Mouse (Mus musculus): Measurements from ENCODE around the gene Bub3. TPM values are rescaled to one million over a fixed set of nuclear protein-coding genes. Genes with fewer than 3 reads are reported as not detected.

Bub3 gene
- total and polyA plus RNA-seq, 3 experiments = 57.3 to 191 (median 131) TPM

DNA sequence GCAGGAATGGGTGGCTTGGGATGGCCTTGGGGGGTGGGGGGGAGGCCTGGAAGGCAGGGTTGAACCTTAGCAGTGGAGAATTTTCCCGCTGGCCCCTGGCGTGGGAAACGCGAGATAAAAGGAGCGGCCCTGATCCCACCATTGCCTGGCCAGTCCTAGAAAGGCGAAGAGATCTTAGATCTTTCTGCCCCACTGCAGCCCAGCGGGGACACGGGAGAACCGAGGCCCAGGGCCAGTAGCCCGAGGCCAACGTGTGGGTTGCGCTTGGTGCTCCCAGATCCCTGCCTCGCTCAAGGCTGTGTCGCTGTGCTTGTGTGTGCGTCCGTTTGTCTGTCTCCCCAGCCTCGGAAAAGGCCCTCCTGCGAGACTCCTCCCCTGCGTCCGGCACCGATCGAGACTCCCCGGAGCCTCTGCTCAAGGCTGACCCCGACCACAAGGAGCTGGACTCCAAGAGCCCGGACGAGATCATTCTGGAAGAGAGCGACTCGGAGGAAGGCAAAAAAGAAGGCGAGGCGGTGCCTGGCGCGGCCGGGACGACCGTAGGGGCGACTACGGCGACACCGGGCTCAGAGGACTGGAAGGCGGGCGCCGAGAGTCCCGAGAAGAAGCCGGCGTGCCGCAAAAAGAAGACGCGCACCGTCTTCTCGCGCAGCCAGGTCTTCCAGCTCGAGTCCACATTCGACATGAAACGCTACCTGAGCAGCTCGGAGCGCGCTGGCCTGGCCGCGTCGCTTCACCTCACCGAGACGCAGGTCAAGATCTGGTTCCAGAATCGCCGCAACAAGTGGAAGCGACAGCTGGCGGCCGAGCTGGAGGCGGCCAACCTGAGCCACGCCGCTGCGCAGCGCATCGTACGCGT is 16.2 kb upstream of the Bub3 start:
- no peak for DNase-seq (ENCODE audit: low spot score)
- H3K9me3 ChIP-seq (replicated peaks) = peaks cover 38% of the 10 kb centered on the region
- no peaks in the 10 kb centered on the region for H3K36me3 ChIP-seq (replicated peaks)
- H3K4me3 ChIP-seq (ENCODE audit: low read depth, low read length) = peak overlapping the region; percentile 32; the same call in 1 of the 2 replicates
- ATAC-seq (ENCODE audit: extremely low read depth, insufficient number of reproducible peaks, low FRiP score, poor library complexity, severe bottlenecking) = no peak
- TF ChIP-seq POLR2AphosphoS5 (IDR thresholded peaks at IDR 0.05; ENCODE audit: insufficient replicate concordance, low read depth, low read length) (no peak), GATA2 (IDR thresholded peaks at IDR 0.05; ENCODE audit: borderline replicate concordance, low read depth, low read length) (no peak), CTCF (IDR thresholded peaks at IDR 0.05; ENCODE audit: low read depth, low read length) (no peak), GATA1 (IDR thresholded peaks at IDR 0.05; ENCODE audit: borderline replicate concordance, low read length) (no peak), TAL1 (conservative IDR thresholded peaks at IDR 0.05; ENCODE audit: low read depth, low read length) (no peak)
- H3K27me3 ChIP-seq (ENCODE audit: insufficient read depth, low read length) = peaks cover 25% of the 10 kb centered on the region
- H3K4me1 ChIP-seq (ENCODE audit: insufficient read depth, low read depth, low read length) = no peaks in the 10 kb centered on the region

DNA sequence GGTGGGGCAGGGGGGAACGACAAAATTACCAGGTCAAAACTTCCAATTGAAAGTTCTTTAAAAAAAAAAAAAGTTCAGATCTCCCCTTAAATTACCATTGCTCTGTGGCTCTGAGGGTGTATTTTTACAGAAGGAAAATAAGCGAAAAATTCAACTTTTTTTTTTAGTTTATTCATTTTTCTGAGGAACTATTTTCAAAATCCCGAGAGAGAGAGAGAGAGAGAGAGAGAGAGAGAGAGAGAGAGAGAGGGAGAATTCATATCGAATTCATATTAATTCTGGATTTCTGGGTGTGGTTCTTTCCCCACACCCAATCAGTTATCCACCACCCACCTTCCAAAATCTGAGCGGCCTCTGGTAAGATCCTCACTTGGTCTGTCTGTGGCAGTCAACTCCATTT is 15.2 kb upstream of the Bub3 start:
- DNase-seq (ENCODE audit: low spot score) = no peak

DNA sequence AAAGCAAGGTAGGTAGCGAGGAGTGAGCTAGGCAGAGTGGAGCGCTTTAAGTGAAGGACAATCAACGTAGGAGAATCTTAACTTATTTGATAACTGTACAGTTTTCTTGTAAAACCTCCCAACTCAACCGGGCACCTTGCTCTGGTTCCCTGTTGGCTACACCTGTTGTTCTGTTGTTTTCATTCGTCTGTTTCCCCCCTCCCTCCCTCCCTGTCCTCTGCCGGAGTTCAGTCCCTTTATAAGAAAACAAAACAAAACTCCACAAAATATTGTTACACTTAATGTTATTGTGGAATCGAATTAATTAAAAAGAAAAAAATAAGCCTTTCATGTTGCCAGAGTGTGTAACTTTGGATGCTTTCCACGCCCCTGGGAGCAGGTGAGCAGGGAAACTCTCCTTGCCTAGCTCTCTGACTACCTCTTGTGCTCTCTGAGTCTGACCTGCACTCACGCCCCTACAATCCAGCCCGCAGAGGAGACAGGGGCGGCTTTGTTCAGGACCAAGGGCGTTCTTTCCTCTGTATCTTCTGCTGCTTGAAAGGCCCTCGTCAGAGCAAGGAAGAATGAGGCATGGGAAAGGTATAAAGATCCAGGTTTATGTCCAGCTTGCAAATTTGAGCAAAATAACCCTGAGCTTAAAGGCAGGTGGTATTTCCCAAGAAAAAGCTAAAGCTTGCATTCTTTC is 14.2 kb upstream of the Bub3 start:
- Histone ChIP-seq H3K4me3 (ENCODE audit: low read depth, low read length) (no peak overlapping the region), H3K36me3 (replicated peaks) (no peaks in the 10 kb centered on the region), H3K4me1 (ENCODE audit: insufficient read depth, low read depth, low read length) (no peaks in the 10 kb centered on the region), H3K27me3 (ENCODE audit: insufficient read depth, low read length) (peaks cover 42% of the 10 kb centered on the region), H3K9me3 (replicated peaks) (peaks cover 35% of the 10 kb centered on the region)
- ATAC-seq (ENCODE audit: extremely low read depth, insufficient number of reproducible peaks, low FRiP score, poor library complexity, severe bottlenecking) (no peak), DNase-seq (ENCODE audit: low spot score) (no peak)
- TF ChIP-seq CTCF (IDR thresholded peaks at IDR 0.05; ENCODE audit: low read depth, low read length) (no peak), TAL1 (conservative IDR thresholded peaks at IDR 0.05; ENCODE audit: low read depth, low read length) (no peak), GATA1 (IDR thresholded peaks at IDR 0.05; ENCODE audit: borderline replicate concordance, low read length) (no peak), GATA2 (IDR thresholded peaks at IDR 0.05; ENCODE audit: borderline replicate concordance, low read depth, low read length) (no peak), POLR2AphosphoS5 (IDR thresholded peaks at IDR 0.05; ENCODE audit: insufficient replicate concordance, low read depth, low read length) (no peak)

More for the DNA sequence above, 15.2 kb upstream of the Bub3 start:
- no peak for ATAC-seq (ENCODE audit: extremely low read depth, insufficient number of reproducible peaks, low FRiP score, poor library complexity, severe bottlenecking)
- H3K36me3 ChIP-seq (replicated peaks) = no peaks in the 10 kb centered on the region
- no peaks in the 10 kb centered on the region for H3K4me1 ChIP-seq (ENCODE audit: insufficient read depth, low read depth, low read length)
- H3K27me3 ChIP-seq (ENCODE audit: insufficient read depth, low read length) = peaks cover 35% of the 10 kb centered on the region
- TF ChIP-seq TAL1 (conservative IDR thresholded peaks at IDR 0.05; ENCODE audit: low read depth, low read length) = no peak
- peaks cover 38% of the 10 kb centered on the region for H3K9me3 ChIP-seq (replicated peaks)
- H3K4me3 ChIP-seq (ENCODE audit: low read depth, low read length) = no peak overlapping the region

DNA sequence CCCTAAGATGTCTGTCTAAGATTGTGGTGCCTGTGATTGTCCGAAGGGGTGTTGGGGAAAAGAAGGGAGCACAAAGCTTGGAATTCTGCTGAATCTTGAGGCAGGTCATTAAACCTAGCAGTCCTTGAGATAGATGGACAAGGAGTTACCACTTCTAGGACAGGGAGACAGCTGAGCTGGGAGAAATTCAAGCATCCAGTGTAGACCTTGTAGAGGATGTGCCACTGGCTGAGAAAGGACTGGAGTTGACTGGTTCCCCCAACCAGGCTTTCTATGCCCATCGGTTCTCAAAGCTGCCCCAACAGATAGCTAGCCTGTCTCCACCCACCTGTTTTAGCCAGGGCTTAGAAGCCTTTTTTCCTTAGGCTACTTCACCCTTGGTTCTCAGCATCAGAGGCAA is 13.6 kb upstream of the Bub3 start:
- peaks cover 48% of the 10 kb centered on the region for H3K27me3 ChIP-seq (ENCODE audit: insufficient read depth, low read length)

DNA sequence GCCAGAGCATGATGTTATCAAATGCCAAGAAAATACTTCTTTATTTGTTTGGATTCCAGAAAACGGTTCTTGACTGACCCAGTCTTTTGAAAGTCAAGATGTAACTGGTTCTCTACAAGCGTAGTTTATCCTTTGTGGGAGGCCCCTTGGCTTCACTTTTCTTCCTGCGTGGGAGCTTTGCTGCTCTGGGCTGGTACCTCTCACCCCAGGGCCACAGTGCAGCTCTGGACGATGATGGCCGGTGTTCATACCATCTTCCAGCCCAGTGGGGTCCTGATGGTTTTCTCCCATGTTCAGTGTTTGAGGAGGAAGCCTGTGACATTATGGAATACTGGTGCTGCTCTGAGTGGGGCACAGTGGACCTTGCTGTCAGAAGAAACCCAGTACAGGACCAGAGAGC is 12.5 kb upstream of the Bub3 start:
- TF ChIP-seq GATA1 (IDR thresholded peaks at IDR 0.05; ENCODE audit: borderline replicate concordance, low read length) (no peak), POLR2AphosphoS5 (IDR thresholded peaks at IDR 0.05; ENCODE audit: insufficient replicate concordance, low read depth, low read length) (no peak), TAL1 (conservative IDR thresholded peaks at IDR 0.05; ENCODE audit: low read depth, low read length) (no peak), CTCF (IDR thresholded peaks at IDR 0.05; ENCODE audit: low read depth, low read length) (no peak), GATA2 (IDR thresholded peaks at IDR 0.05; ENCODE audit: borderline replicate concordance, low read depth, low read length) (no peak)
- Histone ChIP-seq H3K4me3 (ENCODE audit: low read depth, low read length) (no peak overlapping the region), H3K9me3 (replicated peaks) (peaks cover 21% of the 10 kb centered on the region), H3K36me3 (replicated peaks) (no peaks in the 10 kb centered on the region), H3K4me1 (ENCODE audit: insufficient read depth, low read depth, low read length) (no peaks in the 10 kb centered on the region; the same call in 1 of the 2 replicates), H3K27me3 (ENCODE audit: insufficient read depth, low read length) (peaks cover 59% of the 10 kb centered on the region)
- DNase-seq (ENCODE audit: low spot score) = no peak
- ATAC-seq (ENCODE audit: extremely low read depth, insufficient number of reproducible peaks, low FRiP score, poor library complexity, severe bottlenecking) = no peak

More for the DNA sequence above, 13.6 kb upstream of the Bub3 start:
- H3K9me3 ChIP-seq (replicated peaks) = peaks cover 32% of the 10 kb centered on the region
- H3K36me3 ChIP-seq (replicated peaks) = no peaks in the 10 kb centered on the region
- H3K4me3 ChIP-seq (ENCODE audit: low read depth, low read length) = no peak overlapping the region
- ATAC-seq (ENCODE audit: extremely low read depth, insufficient number of reproducible peaks, low FRiP score, poor library complexity, severe bottlenecking) (no peak), DNase-seq (ENCODE audit: low spot score) (no peak)
- TF ChIP-seq TAL1 (conservative IDR thresholded peaks at IDR 0.05; ENCODE audit: low read depth, low read length) (no peak), POLR2AphosphoS5 (IDR thresholded peaks at IDR 0.05; ENCODE audit: insufficient replicate concordance, low read depth, low read length) (no peak), GATA2 (IDR thresholded peaks at IDR 0.05; ENCODE audit: borderline replicate concordance, low read depth, low read length) (no peak), GATA1 (IDR thresholded peaks at IDR 0.05; ENCODE audit: borderline replicate concordance, low read length) (no peak), CTCF (IDR thresholded peaks at IDR 0.05; ENCODE audit: low read depth, low read length) (no peak)
- no peaks in the 10 kb centered on the region for H3K4me1 ChIP-seq (ENCODE audit: insufficient read depth, low read depth, low read length)

DNA sequence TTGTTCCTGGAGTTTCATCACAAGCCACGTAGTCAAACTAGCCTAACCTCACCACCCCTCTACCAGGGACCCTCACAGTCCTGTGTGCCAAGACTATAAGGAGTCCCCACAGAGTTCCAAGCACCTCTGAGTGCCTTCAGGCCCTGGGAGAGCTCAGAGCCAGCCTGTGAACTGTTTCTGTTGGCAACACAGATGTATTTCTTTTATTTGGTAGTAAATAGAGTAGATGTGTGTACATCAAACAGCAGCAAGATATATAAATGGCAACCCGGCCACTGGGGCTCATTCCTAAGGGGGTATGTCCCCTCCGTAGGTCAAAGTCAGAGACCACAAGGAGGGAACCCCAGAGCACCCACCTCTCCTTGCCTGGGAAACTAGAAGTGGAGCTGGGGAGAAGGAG is 11.5 kb upstream of the Bub3 start, which contains the start of gene Hmx2:
Hmx2 (plus strand) TSS at position 301 of the 400 bp plus-strand sequence.
- H3K4me1 ChIP-seq (ENCODE audit: insufficient read depth, low read depth, low read length) = peaks cover 5% of the 10 kb centered on the region
- DNase-seq (ENCODE audit: low spot score) (no peak), ATAC-seq (ENCODE audit: extremely low read depth, insufficient number of reproducible peaks, low FRiP score, poor library complexity, severe bottlenecking) (no peak)
- no peaks in the 10 kb centered on the region for H3K36me3 ChIP-seq (replicated peaks)
- no peak for TF ChIP-seq POLR2AphosphoS5 (IDR thresholded peaks at IDR 0.05; ENCODE audit: insufficient replicate concordance, low read depth, low read length)
- no peak for TF ChIP-seq GATA1 (IDR thresholded peaks at IDR 0.05; ENCODE audit: borderline replicate concordance, low read length)
- peaks cover 69% of the 10 kb centered on the region for H3K27me3 ChIP-seq (ENCODE audit: insufficient read depth, low read length)
- H3K9me3 ChIP-seq (replicated peaks) = peaks cover 11% of the 10 kb centered on the region
- H3K4me3 ChIP-seq (ENCODE audit: low read depth, low read length) = no peak within 1 kb of the TSS
